Mouse (Mus musculus) spleen, embryonic (tissue): ENCODE results near the gene Zfp458.
"Not testable (repeated sequence)": the region's sequence is repeated elsewhere in the genome, so short reads cannot be mapped to it uniquely, and the experiment has no call there.

Source experiments
- CTCF ChIA-PET: fragments of 350-600 bp; sonication (Branson Sonifier 250); formaldehyde crosslinking; loops from one replicate; lab custom pipeline; 2022; lab: Charles Lee

Zfp458 gene

DNA sequence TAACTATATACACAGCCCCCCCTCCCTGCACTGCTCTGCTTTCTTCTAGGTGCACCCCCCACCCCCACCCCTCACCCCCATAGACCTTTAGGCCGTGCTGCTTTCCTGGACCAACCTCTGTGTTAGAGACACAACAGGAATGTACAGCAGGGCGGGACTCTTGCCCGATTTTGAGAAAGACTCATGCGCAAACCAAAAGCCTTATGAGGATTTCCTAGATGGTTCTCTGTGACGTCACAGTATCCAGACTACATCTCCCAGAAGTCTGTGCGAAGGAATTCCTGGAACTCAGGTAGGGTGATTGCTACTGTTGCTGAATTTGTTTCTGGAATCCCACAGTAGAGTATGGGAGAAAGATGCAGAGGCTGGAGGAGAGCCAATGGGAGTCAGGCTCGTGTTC, at the start of gene Zfp458:
Zfp458 (minus strand) TSS at position 153 of the 400 bp plus-strand sequence.
- CTCF ChIA-PET: no interaction called here

DNA sequence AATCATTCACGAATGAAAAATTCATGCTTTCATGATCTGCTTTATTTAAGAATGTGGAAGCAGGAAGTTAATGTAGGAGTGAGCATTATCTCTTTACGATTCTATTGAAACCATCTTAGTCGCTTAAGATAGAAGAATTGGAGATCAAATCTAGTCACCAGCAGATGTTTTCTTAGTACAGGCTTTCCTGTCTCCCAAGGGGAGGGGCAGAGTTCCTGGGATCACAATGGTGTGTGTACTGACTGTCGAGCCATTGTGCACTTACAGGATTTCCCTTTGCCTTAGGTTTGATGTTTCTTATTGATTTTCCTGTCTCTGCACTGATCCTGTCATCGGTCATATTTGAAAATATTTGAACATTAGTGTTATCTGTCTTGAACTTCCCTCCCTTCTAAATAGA, 28.5 kb upstream of the Zfp458 start:
- CTCF ChIA-PET: no interaction called here

DNA sequence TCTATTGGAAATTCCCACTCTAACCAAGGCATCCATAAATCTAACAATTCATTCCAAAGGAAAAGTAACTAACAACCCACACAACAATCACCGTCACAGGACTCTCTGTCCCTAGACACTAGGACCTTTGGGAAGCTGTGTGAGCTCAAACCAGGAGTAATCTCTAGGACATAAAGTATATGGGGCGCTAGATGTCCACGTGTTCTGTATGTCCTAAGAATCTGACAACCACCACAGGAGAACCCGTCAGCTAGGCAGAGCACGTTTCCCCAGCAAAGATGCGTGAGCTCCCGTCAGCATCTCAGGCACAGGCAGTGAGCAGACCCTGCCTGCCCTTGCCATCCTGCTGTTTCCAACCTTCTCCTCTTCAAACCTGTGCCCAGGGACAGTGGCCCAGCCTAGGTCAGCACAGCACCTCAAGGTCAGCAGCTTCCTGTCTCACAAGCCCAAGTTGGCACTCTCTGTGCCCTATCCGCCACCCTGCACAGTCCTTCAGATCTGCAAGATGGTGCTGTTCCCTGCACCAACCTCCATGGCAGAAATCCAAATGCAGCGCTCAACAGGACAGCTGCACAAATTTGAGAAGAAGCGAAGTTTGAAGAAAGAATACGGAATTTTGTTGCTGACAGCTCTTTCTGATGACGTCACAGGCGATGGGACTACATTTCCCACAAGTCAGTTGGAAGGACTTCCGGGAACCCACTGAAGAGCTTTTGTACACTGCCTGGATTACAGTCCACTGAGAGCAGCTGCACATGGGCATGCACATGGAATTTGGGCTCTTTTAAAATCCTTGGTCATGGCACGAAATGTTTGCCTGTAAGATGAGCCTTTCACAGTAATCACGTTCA, 27.8 kb upstream of the Zfp458 start, which contains the start of gene Zfp457:
Zfp457 (minus strand) TSS at position 664 of the 851 bp plus-strand sequence.
- CTCF ChIA-PET: no interaction called here

DNA sequence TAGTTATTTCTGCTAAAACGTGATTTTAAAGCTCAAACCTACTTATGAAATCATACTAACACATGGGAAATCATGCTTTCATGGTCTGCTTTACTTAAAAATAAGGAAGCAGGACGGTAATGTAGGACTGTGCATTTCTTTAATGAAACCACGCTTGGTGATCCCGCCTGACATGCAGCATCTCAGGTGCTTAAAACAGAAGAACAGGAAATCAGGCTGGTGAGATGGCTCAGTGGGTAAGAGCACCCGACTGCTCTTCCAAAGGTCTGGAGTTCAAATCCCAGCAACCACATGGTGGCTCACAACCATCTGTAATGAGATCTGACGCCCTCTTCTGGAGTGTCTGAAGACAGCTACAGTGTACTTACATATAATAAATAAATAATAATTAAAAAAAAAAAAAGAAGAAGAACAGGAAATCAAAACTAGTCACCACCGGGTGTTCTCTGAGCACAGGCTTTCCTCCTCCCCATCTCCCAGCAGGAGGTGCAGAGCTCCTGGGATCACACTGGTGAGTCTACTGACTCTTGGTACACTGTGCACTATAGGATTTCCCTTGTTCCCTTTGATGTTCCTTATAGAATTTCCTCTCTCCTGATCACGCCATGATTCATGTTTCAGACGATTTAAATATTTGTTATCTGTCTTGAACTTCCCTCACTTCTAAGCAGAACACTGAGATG, 8.7 kb downstream of the Zfp458 start:
- CTCF ChIA-PET: not testable (repeated sequence)

DNA sequence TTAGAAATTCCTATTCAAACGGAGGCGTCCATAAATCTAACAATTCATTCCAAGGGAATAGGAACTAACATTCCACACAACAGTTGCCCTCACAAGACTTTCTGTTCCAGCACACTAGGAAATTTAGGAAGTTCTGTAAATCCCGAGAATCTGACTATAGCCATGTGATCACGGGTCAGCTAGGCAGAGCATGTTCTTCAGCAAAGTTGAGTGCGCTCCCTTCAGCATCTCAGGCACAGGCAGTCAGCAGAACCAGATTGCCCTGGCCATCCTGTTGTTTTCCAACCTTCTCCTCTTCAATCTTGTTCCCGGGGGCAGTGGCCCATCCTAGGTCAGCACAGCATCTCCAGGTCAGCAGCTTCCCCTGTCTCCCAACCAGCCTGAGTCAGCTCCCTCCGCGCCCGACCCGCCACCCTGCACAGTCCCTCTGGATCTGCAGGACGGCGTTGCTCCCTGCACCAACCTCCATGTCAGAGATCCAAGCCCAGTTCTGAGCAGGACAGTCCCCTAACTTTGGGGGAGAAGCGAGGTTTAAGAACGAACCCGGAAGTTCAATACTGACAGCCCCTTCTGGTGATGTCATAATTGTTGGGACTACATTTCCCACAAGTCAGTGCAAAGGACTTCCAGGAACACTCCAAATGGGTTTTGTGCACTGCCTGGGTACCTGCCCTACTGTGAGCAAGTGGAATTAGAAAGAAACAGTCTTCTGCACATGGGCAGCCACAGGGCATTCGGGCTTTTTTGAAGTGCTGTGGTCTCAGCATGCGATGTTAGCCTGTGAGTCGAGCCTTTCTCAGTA, 9.5 kb downstream of the Zfp458 start:
- CTCF ChIA-PET: no interaction called here

DNA sequence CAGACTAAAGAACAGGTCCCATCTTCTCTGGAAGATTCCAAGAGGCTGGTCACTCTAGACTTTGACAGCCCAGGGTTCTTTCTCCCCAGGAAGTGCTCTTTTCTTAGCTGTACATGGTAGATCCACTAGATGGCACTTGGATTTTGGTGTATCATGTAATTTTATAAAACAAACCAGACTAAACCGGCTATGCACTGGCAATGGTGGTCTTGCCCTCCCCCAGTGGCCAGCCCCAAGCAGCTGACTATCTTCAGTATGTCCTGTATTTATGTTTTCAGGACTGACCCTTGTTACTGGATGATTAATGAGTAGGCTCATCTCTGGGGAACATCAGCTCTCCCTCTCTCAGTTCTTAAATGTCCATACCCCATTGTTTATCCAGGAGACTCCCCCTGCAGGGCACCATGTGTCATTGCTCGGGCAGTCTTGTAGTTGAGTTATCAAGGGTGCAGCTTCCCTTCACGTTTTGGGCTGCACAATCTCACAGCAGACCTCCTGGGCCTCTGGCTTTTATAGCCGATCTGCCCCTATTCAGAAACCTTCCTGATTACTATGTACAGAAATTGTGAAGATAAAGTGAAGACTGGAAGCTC, 64.2 kb downstream of the Zfp458 start:
- CTCF ChIA-PET: interaction anchor here (0.9 kb wide), 1 partner anchor 19 kb away, joined by 3 read pairs; no protein-coding TSS in a partner anchor
